Mouse (Mus musculus): Measurements from ENCODE around the gene Ptprn2.

DNA sequence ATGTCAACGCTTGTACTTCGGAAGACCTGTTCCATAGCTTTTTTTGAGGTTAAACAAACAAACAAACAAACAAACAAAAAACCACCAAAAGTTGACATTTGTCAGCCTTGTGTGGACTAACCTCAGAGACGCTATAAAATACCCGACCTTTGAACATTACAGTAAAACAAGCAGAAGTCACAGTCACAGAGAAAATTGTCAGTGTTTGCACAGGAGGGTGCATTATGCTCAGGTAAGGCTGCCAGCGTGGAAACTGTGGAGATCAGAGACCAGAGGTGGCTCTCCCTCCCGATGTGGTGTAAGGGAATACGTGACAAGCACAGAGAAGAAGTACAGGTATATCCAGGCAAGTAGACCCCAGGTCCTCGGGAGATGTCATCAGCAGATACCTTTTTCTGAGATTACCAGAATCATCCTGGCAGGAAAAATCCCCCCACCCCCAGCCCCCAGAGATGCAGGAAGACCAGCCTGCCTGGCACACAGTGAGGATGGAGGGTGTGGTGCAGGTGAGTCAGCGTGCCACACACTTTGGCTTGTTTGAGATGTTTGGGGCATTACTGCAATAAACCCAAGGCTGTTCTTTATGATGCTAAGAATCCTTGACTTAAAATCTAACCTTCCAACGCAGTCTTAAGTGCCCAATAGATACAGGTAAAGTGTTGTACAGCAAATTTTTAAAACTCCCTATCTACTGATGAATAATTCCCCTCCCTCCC is 136.0 kb downstream of the Ptprn2 start:
- TF ChIP-seq CTCF (conservative IDR thresholded peaks at IDR 0.05 in 1 of 2, IDR thresholded peaks at IDR 0.05 in 1 of 2; ENCODE audit: low read depth in 2 of 2, low read length in 2 of 2), result no peak
- TF ChIP-seq POLR2A (IDR thresholded peaks at IDR 0.05; ENCODE audit: low read depth, low read length), result no peak
- TF ChIP-seq IRF4 (IDR thresholded peaks at IDR 0.05; ENCODE audit: low read depth, low read length), result no peak
- no peak for TF ChIP-seq HCFC1 (IDR thresholded peaks at IDR 0.05; ENCODE audit: low read depth, low read length)
- TF ChIP-seq ZMIZ1 (IDR thresholded peaks at IDR 0.05; ENCODE audit: low read depth, low read length), result no peak
- no peak for TF ChIP-seq EP300 (IDR thresholded peaks at IDR 0.05; ENCODE audit: low read length)
- no peak for TF ChIP-seq USF2 (conservative IDR thresholded peaks at IDR 0.05; ENCODE audit: low read depth, low read length)
- TF ChIP-seq KAT2A (IDR thresholded peaks at IDR 0.05; ENCODE audit: insufficient replicate concordance, low read length), result no peak
- no peak for TF ChIP-seq MAZ (IDR thresholded peaks at IDR 0.05; ENCODE audit: low read depth, low read length)
- TF ChIP-seq CHD2 (IDR thresholded peaks at IDR 0.05; ENCODE audit: low read length), result no peak
- no peak for TF ChIP-seq USF1 (IDR thresholded peaks at IDR 0.05; ENCODE audit: low read depth, low read length)
- TF ChIP-seq TBP (conservative IDR thresholded peaks at IDR 0.05; ENCODE audit: low read depth, low read length), result no peak
- TF ChIP-seq ETS1 (conservative IDR thresholded peaks at IDR 0.05; ENCODE audit: low read depth, low read length), result no peak
